Mouse (Mus musculus): ENCODE measurements around the gene Tbc1d17. TPM values are rescaled to one million over a fixed set of nuclear protein-coding genes. Genes with fewer than 3 reads are reported as not detected.

Gene Tbc1d17
- polyA plus RNA-seq, 1 experiment from 2014 or later: 28.3 TPM

Other genes with a start within 250 kb of the Tbc1d17 start
- not detected in 3 replicates for gene Myh14, start 178.2 kb downstream of the Tbc1d17 start, polyA plus RNA-seq (2018)
- not detected in 3 replicates for gene Izumo2, start 140.3 kb downstream of the Tbc1d17 start, polyA plus RNA-seq (2018)
- gene Vrk3, start 100.7 kb downstream of the Tbc1d17 start, polyA plus RNA-seq (2018): 25.2 to 68.8 TPM (median 45.1 TPM) in 3 replicates
- 0.23 to 0.60 TPM (median 0.30 TPM) in 3 replicates for gene Zfp473, start 98.0 kb downstream of the Tbc1d17 start, polyA plus RNA-seq (2018)
- gene Nup62, start 33.0 kb downstream of the Tbc1d17 start, polyA plus RNA-seq (2018): 60.3 to 113 TPM (median 73.8 TPM) in 3 replicates
- gene Il4i1, start 32.7 kb downstream of the Tbc1d17 start, polyA plus RNA-seq (2018): 2.3 to 2.8 TPM (median 2.7 TPM) in 3 replicates
- gene Atf5, start 32.4 kb downstream of the Tbc1d17 start, polyA plus RNA-seq (2018): 29.8 to 55.7 TPM (median 36.4 TPM) in 3 replicates
- gene Akt1s1, start 88 bp downstream of the Tbc1d17 start, polyA plus RNA-seq (2018): 33.4 to 56.3 TPM (median 49.1 TPM) in 3 replicates
- 17.4 to 42.4 TPM (median 36.1 TPM) in 3 replicates for gene Pnkp, start 8.1 kb upstream of the Tbc1d17 start, polyA plus RNA-seq (2018)
- 38.5 to 61.7 TPM (median 49.4 TPM) in 3 replicates for gene Ptov1, start 20.7 kb upstream of the Tbc1d17 start, polyA plus RNA-seq (2018)
- gene Med25, start 43.6 kb upstream of the Tbc1d17 start, polyA plus RNA-seq (2018): 24.5 to 28.2 TPM (median 26.1 TPM) in 3 replicates
- 4.6 to 8.8 TPM (median 6.1 TPM) in 3 replicates for gene Fuz, start 47.0 kb upstream of the Tbc1d17 start, polyA plus RNA-seq (2018)
- gene Ap2a1, start 80.4 kb upstream of the Tbc1d17 start, polyA plus RNA-seq (2018): 49.8 to 76.6 TPM (median 75.0 TPM) in 3 replicates
- gene Tsks, start 94.1 kb upstream of the Tbc1d17 start, polyA plus RNA-seq (2018): not detected in 3 replicates
- gene Cpt1c, start 125.8 kb upstream of the Tbc1d17 start, polyA plus RNA-seq (2018): not detected in 3 replicates
- 53.7 to 169 TPM (median 55.6 TPM) in 3 replicates for gene Prmt1, start 137.5 kb upstream of the Tbc1d17 start, polyA plus RNA-seq (2018)
- 30.9 to 55.5 TPM (median 35.0 TPM) in 3 replicates for gene Irf3, start 148.6 kb upstream of the Tbc1d17 start, polyA plus RNA-seq (2018)
- gene Bcl2l12, start 149.6 kb upstream of the Tbc1d17 start, polyA plus RNA-seq (2018): 10.9 to 14.5 TPM (median 12.9 TPM) in 3 replicates
- 32.6 to 36.9 TPM (median 32.9 TPM) in 3 replicates for gene Scaf1, start 167.3 kb upstream of the Tbc1d17 start, polyA plus RNA-seq (2018)
- gene Rras, start 168.9 kb upstream of the Tbc1d17 start, polyA plus RNA-seq (2018): 23.5 to 51.8 TPM (median 29.9 TPM) in 3 replicates
- gene Prr12, start 203.8 kb upstream of the Tbc1d17 start, polyA plus RNA-seq (2018): 15.5 to 17.7 TPM (median 17.1 TPM) in 3 replicates
- 40.1 to 50.7 TPM (median 45.7 TPM) in 3 replicates for gene Nosip, start 213.3 kb upstream of the Tbc1d17 start, polyA plus RNA-seq (2018)
- 19.0 to 31.7 TPM (median 28.6 TPM) in 3 replicates for gene Prrg2, start 213.6 kb upstream of the Tbc1d17 start, polyA plus RNA-seq (2018)
- gene Rcn3, start 243.1 kb upstream of the Tbc1d17 start, polyA plus RNA-seq (2018): 0.67 to 5.1 TPM (median 3.1 TPM) in 3 replicates